Mouse (Mus musculus) neutrophil, adult 5-6 weeks (primary cell): Measurements from ENCODE around the gene 5530401A14Rik. TPM values are rescaled to one million over a fixed set of nuclear protein-coding genes. Genes with fewer than 3 reads are reported as not detected.

Source experiments
- ATAC-seq: fragments of 151-379, 151-347 bp; 2 replicates; pipeline ENCODE4 v1.8.0; 2017; ENCODE audit warnings: mild to moderate bottlenecking, moderate TSS enrichment; ENCODE audit not compliant: insufficient number of reproducible peaks, poor library complexity, low FRiP score, severe bottlenecking; ENCODE audit errors: extremely low read depth
- total RNA-seq: library from RNA; stranded (forward); fragments of 200-1000 nt; gene quantifications from 2 replicates; pipeline ENCODE4 v1.2.3, GENCODE M21; 2017

The 5530401A14Rik gene
- total RNA-seq, 1 experiment from 2014 or later, result not detected

GRCm38 (mm10) chr11:81923096-81923495 lies 62.6 kb downstream of the 5530401A14Rik start:
- no peak for ATAC-seq

GRCm38 (mm10) chr11:81923626-81924025 lies 63.2 kb downstream of the 5530401A14Rik start:
- ATAC-seq, result no peak

- no peak for ATAC-seq
Measured at GRCm38 (mm10) chr11:81926393-81926792, 65.9 kb downstream of the 5530401A14Rik start.

GRCm38 (mm10) chr11:81937516-81937915 lies 77.0 kb downstream of the 5530401A14Rik start:
- ATAC-seq, result no peak

GRCm38 (mm10) chr11:81940988-81941387 lies 80.5 kb downstream of the 5530401A14Rik start:
- ATAC-seq, result no peak

GRCm38 (mm10) chr11:81942167-81942566 lies 81.7 kb downstream of the 5530401A14Rik start:
- ATAC-seq, result no peak

Other genes starting within 250 kb of the 5530401A14Rik start
- gene Asic2, start 107.8 kb downstream of the 5530401A14Rik start, total RNA-seq, result not detected in 2 replicates
- gene Ccl2, start 174.9 kb downstream of the 5530401A14Rik start, total RNA-seq, result 0.58 TPM in 1 of 2 replicates, not detected in the other
- gene Gm17268, start 177.9 kb downstream of the 5530401A14Rik start, total RNA-seq, result not detected in 2 replicates
- not detected in 2 replicates for gene Ccl7, start 185.0 kb downstream of the 5530401A14Rik start, total RNA-seq
- not detected in 2 replicates for gene Ccl11, start 197.2 kb downstream of the 5530401A14Rik start, total RNA-seq
- gene Ccl12, start 241.2 kb downstream of the 5530401A14Rik start, total RNA-seq, result not detected in 2 replicates